Mouse (Mus musculus): ENCODE results near the gene Ppp1r3c.
"Not testable (repeated sequence)": the region's sequence is repeated elsewhere in the genome, so short reads cannot be mapped to it uniquely, and the experiment has no call there.

Ppp1r3c gene

GRCm38 (mm10) chr19:36736537-36736936 is at the start of gene Ppp1r3c:
Gene Ppp1r3c, minus strand, starts transcription at chr19:36736653.
- DNase-seq (ENCODE audit: low spot score): peak; percentile 57

GRCm38 (mm10) chr19:36783179-36783578 is 46.7 kb upstream of the Ppp1r3c start:
- no peak for DNase-seq (ENCODE audit: low spot score)

DNA sequence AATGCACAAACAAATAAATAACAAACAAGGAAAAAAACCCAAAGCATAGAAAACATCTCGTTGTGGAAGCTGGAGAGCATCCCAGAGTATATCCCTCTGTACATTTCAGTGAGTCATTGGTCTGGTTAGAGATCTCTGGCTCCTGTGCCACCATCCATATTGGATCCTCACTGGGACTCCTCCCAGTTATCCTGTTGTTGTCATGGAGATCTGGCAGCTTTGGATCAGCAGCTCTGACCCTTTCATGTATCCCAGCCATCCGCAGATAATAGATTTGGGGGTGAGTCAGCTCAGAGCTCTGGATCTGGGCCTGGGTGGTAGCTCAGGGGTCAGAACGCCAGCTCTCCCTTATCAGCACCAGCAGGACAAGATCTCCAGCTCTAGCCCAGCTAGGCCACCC is 46.1 kb upstream of the Ppp1r3c start:
- no peak for DNase-seq (ENCODE audit: low spot score)

DNA sequence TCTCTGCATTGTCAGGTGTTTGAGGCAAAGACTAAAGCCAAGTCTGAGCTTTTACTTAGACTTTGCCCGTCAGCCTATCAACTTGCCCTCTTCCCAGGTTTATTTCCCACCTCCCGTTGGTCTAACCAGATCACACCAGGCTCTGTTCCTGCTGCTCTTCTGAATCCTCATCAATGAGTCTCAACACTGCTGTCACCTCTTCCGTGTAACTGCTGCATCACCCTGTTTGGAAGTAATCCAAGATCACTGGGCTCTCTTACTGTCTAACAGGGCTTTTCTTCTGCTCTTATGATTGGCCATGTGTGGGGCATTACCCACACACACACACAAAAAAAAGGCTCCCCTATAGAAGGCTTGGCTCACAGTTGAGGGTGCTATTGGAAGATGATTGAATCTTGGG is 45.5 kb upstream of the Ppp1r3c start:
- DNase-seq (ENCODE audit: low spot score): no peak

GRCm38 (mm10) chr19:36780375-36780774 is 43.9 kb upstream of the Ppp1r3c start:
- DNase-seq (ENCODE audit: low spot score): no peak

DNA sequence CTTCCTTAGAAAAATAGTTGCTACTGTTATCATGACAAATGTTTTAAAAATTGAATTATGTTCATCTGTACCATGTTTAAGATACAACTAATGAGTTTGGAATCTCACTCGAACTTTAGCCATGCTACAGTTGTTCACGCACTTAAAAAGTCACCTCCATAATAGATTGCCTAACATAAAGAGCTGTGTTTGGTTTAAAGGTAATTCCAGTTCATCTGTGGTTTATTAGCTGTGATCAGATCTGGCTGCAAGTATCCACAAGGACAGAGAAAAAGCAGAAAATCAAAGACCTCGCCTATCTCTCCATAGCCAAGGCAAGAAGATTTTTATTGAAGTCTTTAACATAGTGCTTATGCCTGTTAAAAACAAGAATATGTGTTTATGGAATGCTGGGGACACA is 43.3 kb upstream of the Ppp1r3c start:
- no peak for DNase-seq (ENCODE audit: low spot score)

DNA sequence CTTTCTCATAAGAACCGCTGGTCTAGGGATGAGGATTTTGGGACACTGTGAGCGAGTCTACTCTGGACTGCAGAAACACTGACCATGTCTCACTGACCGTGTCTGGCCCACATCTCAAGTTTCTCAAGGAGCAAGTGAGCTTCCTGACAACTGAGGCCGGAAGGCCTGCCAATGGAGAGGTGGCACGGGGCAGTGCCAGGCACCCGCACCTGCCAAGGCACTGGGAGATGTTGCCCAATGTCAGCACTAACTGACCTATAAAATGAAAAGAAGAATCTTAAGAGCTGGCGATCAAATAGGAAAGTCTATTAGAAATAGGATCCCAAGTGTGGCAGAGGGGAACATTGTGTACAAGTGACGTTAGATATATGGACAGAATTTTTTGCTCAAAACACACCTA is 39.1 kb upstream of the Ppp1r3c start:
- no peak for DNase-seq (ENCODE audit: low spot score)

DNA sequence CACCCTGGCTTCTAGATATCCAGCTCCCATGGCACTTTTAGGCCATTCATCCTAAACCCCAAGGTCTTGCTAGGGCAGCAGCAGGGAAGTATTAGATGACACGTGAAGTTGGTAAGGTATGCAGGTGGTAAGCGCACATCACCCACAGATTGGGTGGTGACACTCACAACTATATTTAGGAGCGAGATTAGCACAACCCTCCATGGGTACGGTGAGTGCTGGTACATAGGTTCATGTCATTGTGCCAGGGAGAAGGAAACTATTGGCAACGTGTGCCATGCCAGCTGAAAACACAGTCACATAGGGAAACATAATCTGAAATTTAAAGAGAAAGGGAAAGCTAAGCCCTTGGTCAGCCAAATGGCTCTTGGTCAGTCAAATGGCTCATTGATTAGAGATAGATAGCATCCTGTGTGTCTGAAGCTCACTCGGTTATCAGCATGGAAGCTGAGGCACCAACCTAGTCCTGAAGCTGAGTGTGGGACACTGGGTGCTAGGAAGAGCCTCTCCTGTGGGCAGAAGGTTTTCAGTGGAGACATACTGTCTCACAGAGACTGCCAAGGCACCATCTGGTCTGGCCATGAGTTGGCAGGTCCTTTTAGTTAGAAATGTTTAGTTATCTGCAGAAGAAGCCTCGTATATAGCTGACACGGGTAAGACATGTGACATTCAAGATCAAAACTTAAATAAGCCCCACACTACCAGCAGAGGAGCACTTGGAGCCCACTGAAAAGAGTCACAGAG is 37.4 kb upstream of the Ppp1r3c start:
- DNase-seq (ENCODE audit: low spot score): no peak

DNA sequence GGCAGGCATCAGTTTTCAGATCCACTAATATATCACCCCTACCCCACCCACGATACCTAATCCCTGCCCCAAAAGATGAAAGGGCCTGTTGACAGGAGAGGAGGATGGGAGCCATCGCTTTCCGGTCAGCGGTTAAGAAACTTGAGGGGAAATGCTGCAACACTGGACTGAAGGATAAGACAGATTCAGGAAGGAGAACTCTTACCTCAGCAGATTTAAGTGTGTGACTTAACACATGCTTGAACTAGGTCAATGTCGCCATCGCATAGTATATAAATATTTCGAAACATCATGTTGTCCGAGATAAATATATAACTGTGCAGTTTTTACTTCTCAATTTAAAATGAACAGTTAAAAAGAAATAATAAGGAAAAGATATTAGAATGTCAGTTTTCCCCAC is 31.6 kb upstream of the Ppp1r3c start:
- no peak for DNase-seq (ENCODE audit: low spot score)

- DNase-seq (ENCODE audit: low spot score): no peak
Observed at GRCm38 (mm10) chr19:36764451-36764850, 28.0 kb upstream of the Ppp1r3c start.

DNA sequence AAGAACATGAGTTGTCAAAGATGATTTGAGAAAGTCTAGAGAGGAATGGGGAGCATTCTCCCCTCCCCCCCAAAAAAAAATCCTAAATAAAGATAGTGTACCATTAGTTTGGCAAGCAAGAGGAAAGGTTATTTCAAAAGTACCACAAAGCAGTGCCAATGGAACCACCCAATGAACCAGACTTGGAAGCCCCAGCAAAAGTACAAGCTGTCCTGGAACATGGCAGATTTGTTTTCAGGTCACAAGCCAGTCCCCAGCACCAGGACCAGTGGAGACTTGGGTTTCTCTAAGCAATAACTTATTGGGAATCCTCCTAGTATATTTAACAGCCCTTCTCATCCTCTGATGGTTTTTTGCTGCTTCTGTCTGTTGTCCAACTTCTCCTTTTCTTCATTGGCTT is 12.5 kb upstream of the Ppp1r3c start:
- DNase-seq (ENCODE audit: low spot score): no peak

DNA sequence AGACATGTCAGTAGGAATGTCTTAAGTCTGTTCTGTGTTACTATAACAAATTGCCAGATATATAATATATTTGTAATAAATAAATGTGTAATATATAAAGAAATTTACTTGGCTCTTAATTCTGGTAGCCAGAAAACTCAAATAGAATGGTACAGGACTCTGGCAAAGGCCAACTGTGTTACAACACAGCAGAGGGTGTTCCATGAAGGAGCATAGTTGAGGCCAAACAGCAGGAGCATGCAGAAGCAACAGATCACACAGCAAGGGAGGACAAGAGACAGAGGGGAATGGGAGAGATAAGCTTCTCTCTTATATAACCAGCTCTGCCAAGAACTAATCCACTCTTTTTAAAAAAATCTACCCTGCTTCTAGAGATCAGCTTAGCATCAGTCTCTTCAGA is 5.9 kb upstream of the Ppp1r3c start:
- DNase-seq (ENCODE audit: low spot score): no peak

GRCm38 (mm10) chr19:36739566-36740211 is 3.2 kb upstream of the Ppp1r3c start:
- no peak for DNase-seq (ENCODE audit: low spot score)

- no peak for DNase-seq (ENCODE audit: low spot score)
Observed at GRCm38 (mm10) chr19:36738009-36738408, 1.6 kb upstream of the Ppp1r3c start.

DNA sequence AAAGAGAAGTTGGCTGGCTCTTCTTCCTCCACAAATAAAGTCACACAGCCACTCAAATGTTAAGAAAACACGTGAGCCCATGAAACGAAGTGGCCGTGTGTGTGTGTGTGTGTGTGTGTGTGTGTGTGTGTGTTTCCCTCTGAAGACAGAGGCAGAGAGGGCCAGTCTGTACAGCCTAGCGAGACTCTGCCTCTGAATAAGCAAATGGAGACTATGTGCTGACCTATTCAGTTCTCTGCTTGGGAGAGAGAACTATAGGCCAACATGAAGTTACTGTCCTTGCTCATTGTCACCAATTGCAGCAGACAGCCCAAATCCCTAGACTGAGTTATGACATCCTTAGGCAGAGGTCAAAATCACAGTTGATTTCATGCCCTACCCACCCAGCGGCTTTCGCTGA is 634 bp upstream of the Ppp1r3c start:
- DNase-seq (ENCODE audit: low spot score): no peak

DNA sequence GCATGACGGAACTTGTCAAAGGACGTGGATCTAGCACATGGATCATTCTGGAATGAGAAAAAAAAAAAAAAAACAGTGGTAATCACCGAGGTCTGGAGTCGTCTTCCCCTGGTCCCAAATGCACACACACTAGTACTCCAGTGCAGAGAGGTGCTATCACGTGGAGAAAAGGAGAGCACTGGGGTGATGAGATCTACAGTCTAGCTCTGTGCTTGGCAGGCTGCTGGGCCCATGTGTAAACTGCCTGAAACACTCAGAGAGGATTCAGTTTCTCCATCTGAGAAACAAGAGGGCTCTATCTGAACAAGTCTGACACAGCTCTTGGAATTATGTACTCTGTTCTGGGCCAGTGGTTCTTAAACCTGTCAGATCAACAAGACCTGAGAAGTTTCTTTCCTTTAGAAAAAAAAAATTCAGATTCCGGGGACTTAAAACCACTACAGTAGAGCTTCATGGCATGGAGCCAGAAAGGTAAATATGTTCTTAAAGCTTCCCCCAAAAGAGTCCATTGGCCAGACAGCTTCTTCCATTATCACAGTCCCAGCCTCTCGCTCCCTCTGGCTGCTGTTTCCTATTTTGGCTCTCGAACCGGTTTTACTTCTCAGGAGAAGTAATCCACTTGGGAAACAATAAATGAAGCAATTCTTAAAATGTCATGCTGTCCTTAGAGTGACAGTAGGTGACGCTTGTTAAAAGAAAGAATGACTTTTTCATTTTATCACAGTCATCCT is 2.0 kb downstream of the Ppp1r3c start:
- no peak for DNase-seq (ENCODE audit: low spot score)

GRCm38 (mm10) chr19:36733191-36733943 is 3.1 kb downstream of the Ppp1r3c start:
- no peak for DNase-seq (ENCODE audit: low spot score)

DNA sequence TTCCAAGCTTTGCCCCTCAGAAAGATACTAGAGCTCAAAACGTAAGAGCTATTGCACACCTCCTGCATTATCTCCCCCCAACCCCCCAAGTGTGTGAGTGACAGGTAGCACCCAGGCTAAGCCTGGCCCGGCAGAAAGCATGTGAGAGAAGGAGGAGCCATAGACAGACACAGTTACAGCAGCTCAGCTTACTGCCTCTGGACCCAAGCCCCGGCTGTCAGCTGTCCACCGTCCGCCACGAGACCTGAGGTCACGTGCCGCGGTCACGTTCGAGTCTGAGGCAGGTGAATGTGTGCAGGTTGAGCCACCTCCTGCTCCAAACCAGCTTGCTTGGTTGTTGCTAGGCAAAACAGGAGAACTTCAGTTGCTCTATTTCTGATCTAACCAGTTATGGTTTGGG is 5.1 kb downstream of the Ppp1r3c start:
- no peak for DNase-seq (ENCODE audit: low spot score)

- not testable (repeated sequence) for DNase-seq (ENCODE audit: low spot score)
Observed at GRCm38 (mm10) chr19:36730414-36730813, 6.0 kb downstream of the Ppp1r3c start.

DNA sequence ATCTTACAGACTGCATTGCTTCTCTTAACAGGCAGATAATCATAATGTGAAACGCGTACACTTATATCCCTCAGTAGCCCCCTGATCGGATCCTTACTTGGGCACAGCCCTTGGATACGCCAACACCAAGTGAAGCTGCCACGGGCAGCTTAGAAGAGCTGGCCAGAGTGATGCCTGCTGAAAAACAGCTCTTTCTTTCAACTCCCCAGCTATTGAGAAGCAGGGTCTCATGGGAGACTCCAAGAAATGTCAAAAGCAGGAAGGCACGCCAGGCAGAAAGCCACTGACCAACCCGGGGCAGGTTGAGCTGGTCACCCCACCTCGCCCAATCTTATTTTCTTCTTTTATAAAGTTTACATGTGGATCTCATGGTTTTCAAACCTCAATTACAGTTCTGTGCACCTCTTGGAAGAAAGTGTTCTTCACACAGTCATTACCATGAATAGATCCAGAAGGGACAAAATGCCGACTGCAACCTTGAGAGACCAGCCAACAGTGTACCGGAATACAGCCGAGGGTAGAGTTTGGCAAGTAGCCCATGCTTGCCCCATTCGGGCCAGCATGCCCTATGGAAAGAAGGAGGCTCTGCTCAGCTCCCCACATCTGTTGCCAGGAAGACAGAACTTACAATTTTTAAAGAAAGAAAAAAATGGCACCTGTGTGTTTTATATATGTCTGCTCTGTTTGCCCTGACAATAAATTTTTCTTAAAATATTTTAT is 7.6 kb downstream of the Ppp1r3c start:
- no peak for DNase-seq (ENCODE audit: low spot score)

DNA sequence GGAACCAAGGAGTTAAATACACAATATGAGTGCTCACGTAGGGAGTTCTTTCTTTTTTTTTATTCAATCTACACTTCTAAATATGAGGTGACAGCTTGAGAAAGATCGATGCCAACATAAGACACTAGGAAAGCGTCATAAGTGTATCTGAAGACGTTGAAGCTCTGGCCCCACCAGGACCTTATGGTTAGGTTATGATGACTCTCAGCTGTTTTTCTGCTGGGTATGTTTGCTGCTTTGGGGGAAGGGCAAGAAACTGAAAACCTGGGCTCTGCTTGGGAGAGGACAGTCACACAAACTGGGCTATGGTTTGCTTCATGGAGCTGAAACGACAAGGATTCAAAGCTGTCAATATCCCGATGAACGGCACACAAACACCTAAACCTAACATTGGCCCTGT is 11.5 kb downstream of the Ppp1r3c start:
- DNase-seq (ENCODE audit: low spot score): no peak

GRCm38 (mm10) chr19:36721139-36721538 is 15.3 kb downstream of the Ppp1r3c start:
- DNase-seq (ENCODE audit: low spot score): no peak
